Mouse (Mus musculus) kidney, embryonic 15.5 days (tissue): ENCODE data around the gene Sfrp2. TPM values are rescaled to one million over a fixed set of nuclear protein-coding genes. Genes with fewer than 3 reads are reported as not detected.
A peak's percentile ranks its signal among the peaks of the same experiment; 100 is the strongest.

Source experiments
- ATAC-seq: fragments of 200-750 bp; cut with Nextera tagmentation; replicated peaks from 2 replicates; pipeline ENCODE4 v1.8.0; 2017; ENCODE audit warnings: moderate TSS enrichment; ENCODE audit not compliant: low FRiP score
- H3K27ac ChIP-seq: fragments of 300-500 bp; sonication (generic); 2 replicates; pipeline ENCODE4 v1.5.1; 2015; ENCODE audit warnings: mild to moderate bottlenecking, inconsistent platforms
- H3K27me3 ChIP-seq: fragments of 300-500 bp; sonication (generic); 2 replicates; pipeline ENCODE4 v1.6.1; 2015; ENCODE audit warnings: inconsistent platforms
- H3K36me3 ChIP-seq: fragments of 300-500 bp; sonication (generic); 2 replicates; pipeline ENCODE4 v1.6.1; 2015; ENCODE audit warnings: inconsistent platforms
- H3K4me1 ChIP-seq: fragments of 300-500 bp; sonication (generic); 2 replicates; pipeline ENCODE4 v1.6.1; 2015; ENCODE audit warnings: inconsistent platforms
- H3K4me2 ChIP-seq: fragments of 300-500 bp; sonication (generic); 2 replicates; pipeline ENCODE4 v1.6.1; 2015; ENCODE audit warnings: moderate library complexity, mild to moderate bottlenecking, inconsistent platforms
- H3K4me3 ChIP-seq: fragments of 300-500 bp; sonication (generic); replicated peaks from 2 replicates; pipeline ENCODE4 v1.5.1; 2015; ENCODE audit warnings: mild to moderate bottlenecking, inconsistent platforms
- H3K9ac ChIP-seq: fragments of 300-500 bp; sonication (generic); 2 replicates; pipeline ENCODE4 v1.6.1; 2015; ENCODE audit warnings: mild to moderate bottlenecking, inconsistent platforms
- H3K9me3 ChIP-seq: fragments of 300-500 bp; sonication (generic); replicated peaks from 2 replicates; pipeline ENCODE4 v1.6.1; 2016; ENCODE audit warnings: inconsistent platforms
- WGBS: fragments of 180-500 bp; shearing (Covaris S2); methylation state at CpG from one replicate; pipeline ENCODE4 v1.1.7; 2015; ENCODE audit warnings: mixed read lengths; 5-methylcytosine and 5-hydroxymethylcytosine counted together
- polyA plus RNA-seq: library from polyadenylated mRNA; unstranded; fragments of >200 nt; fragmentation: Nextera tagmentation; extraction: Ambion mirVana; gene quantifications from 2 replicates; pipeline ENCODE4 v1.2.1, GENCODE M21; 2015

Gene Sfrp2
- polyA plus RNA-seq, 1 experiment from 2014 or later: 225 TPM

DNA sequence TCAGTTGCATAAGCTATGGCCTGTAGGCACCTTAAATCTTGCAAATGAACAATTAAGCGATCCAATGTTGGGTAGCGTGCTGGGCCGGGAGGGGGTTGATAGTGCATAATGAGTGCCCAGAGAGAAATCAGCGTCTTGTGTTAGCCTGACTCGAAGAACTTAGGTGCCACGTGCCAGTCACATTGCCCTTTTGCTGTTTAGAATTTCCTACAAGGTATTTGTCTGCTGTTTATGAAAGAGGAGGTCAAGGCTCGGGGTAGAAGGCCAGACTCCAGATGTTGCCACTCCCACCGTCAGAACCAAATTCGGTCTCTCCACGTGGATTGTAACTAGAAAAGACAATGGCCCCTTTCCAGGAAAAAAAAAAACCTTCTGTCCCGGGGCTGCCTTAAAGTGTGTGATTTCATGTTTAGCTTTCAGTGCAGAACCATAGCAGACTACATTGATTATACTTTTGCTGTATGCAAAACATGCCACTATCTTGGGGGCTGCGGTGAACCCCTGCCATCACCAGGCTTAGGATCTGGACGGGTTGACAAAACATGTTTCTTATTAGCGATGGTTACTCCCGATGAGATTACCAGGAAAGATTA lies 11.0 kb upstream of the Sfrp2 start:
- Histone ChIP-seq H3K27me3 (no peaks in the 10 kb centered on the region), H3K27ac (no peak overlapping the region), H3K9ac (no peak overlapping the region), H3K4me2 (no peak overlapping the region), H3K4me3 (no peak overlapping the region), H3K36me3 (no peaks in the 10 kb centered on the region), H3K9me3 (no peaks in the 10 kb centered on the region), H3K4me1 (no peaks in the 10 kb centered on the region)
- no peak for ATAC-seq
- 72% methylated on average over 15 of the region's 15 CpGs for WGBS

DNA sequence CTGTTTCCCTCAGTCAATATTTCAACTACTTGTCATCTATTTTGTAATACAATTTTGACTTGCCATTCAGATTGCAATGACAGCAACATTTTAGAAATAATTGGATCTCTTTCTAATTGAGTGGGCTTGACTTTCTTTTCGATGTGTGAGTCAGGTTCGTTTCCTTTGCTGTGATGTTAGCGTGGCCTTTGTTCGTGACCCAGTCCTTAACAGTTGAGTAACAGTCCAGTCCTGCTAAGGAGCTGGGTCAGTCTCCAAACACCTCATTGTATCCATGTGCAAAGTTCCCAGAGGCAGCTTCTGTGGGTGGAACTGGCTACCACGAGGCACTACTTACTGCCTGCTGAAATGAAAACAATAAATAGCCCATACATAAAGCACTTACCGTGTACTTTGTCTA lies 10.5 kb upstream of the Sfrp2 start:
- WGBS: 62% methylated on average over 6 of the region's 6 CpGs
- Histone ChIP-seq H3K27me3 (no peaks in the 10 kb centered on the region; the same call in 1 of the 2 replicates), H3K27ac (no peak overlapping the region), H3K4me2 (no peak overlapping the region), H3K4me3 (no peak overlapping the region), H3K4me1 (no peaks in the 10 kb centered on the region), H3K9ac (no peak overlapping the region), H3K9me3 (no peaks in the 10 kb centered on the region), H3K36me3 (no peaks in the 10 kb centered on the region)
- ATAC-seq: no peak

GRCm38 (mm10) chr3:83762361-83762760 lies 3.8 kb upstream of the Sfrp2 start:
- Histone ChIP-seq H3K9ac (no peak overlapping the region), H3K27me3 (peaks cover 39% of the 10 kb centered on the region), H3K9me3 (no peaks in the 10 kb centered on the region), H3K4me2 (no peak overlapping the region), H3K4me3 (no peak overlapping the region), H3K4me1 (peaks cover 32% of the 10 kb centered on the region), H3K36me3 (no peaks in the 10 kb centered on the region), H3K27ac (no peak overlapping the region)
- WGBS: 70% methylated on average over 10 of the region's 10 CpGs
- no peak for ATAC-seq

- ATAC-seq: peak; percentile 68
- H3K9ac ChIP-seq: peak overlapping the region; percentile 47
- 9% methylated on average over 40 of the region's 40 CpGs for WGBS
These were observed 2.3 kb upstream of the Sfrp2 start for GRCm38 (mm10) chr3:83763551-83764548.

GRCm38 (mm10) chr3:83766726-83767070 lies 577 bp downstream of the Sfrp2 start:
- under 1% methylated on average over 25 of the region's 25 CpGs for WGBS
- Histone ChIP-seq H3K9me3 (no peaks in the 10 kb centered on the region), H3K27ac (peak overlapping the region; percentile 45), H3K4me2 (peak overlapping the region; percentile 97), H3K4me3 (peak overlapping the region; percentile 59), H3K9ac (peak overlapping the region; percentile 64), H3K36me3 (peaks cover 14% of the 10 kb centered on the region), H3K4me1 (peaks cover 45% of the 10 kb centered on the region), H3K27me3 (peaks cover 37% of the 10 kb centered on the region)
- ATAC-seq: no peak

More at GRCm38 (mm10) chr3:83763551-83764548, 2.3 kb upstream of the Sfrp2 start:
- Histone ChIP-seq H3K4me2 (peak overlapping the region; percentile 81), H3K27ac (no peak overlapping the region), H3K27me3 (peaks cover 39% of the 10 kb centered on the region), H3K36me3 (no peaks in the 10 kb centered on the region), H3K9me3 (no peaks in the 10 kb centered on the region), H3K4me3 (peak overlapping the region; percentile 38), H3K4me1 (peaks cover 41% of the 10 kb centered on the region)

DNA sequence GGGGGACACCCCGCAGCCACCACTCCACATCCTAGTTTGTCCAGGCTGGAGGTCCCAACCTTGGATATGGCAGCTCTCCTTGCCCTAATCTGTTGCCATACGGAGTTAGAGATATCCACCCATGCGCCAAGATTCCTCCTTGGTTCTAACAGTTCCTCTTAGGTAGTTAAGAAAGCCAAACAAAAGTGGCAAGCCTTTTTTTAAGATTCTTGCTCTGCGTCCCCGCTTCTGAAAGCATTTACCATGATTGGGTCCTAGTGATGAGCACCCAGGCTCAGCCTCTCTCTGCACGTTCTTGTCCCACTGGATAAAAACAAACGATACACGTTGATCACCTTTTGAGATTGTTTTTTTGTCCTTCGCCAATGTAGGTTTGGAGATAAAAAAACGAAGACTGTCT lies 1.0 kb downstream of the Sfrp2 start:
- no peaks in the 10 kb centered on the region for H3K9me3 ChIP-seq
- H3K27ac ChIP-seq: peak overlapping the region; percentile 45; the same call in 1 of the 2 replicates
- H3K27me3 ChIP-seq: peaks cover 33% of the 10 kb centered on the region
- no peak for ATAC-seq
- peak overlapping the region; percentile 64 for H3K9ac ChIP-seq
- peaks cover 45% of the 10 kb centered on the region for H3K4me1 ChIP-seq
- H3K36me3 ChIP-seq: peaks cover 18% of the 10 kb centered on the region
- H3K4me2 ChIP-seq: peak overlapping the region; percentile 97
- H3K4me3 ChIP-seq: peak overlapping the region; percentile 59
- 9% methylated on average over 10 of the region's 10 CpGs for WGBS

GRCm38 (mm10) chr3:83768293-83769035 lies 2.3 kb downstream of the Sfrp2 start:
- H3K36me3 ChIP-seq: peaks cover 30% of the 10 kb centered on the region
- H3K4me2 ChIP-seq: peak overlapping the region; percentile 97
- no peak overlapping the region for H3K27ac ChIP-seq
- H3K4me3 ChIP-seq: peak overlapping the region; percentile 59
- peaks cover 45% of the 10 kb centered on the region for H3K4me1 ChIP-seq
- H3K27me3 ChIP-seq: peaks cover 21% of the 10 kb centered on the region
- ATAC-seq: no peak
- H3K9ac ChIP-seq: peak overlapping the region; percentile 33
- H3K9me3 ChIP-seq: no peaks in the 10 kb centered on the region
- WGBS: 35% methylated on average over 11 of the region's 11 CpGs

- Histone ChIP-seq H3K9ac (peak overlapping the region; percentile 33), H3K4me2 (peak overlapping the region; percentile 97), H3K27me3 (peaks cover 16% of the 10 kb centered on the region; the same call in 1 of the 2 replicates), H3K4me1 (peaks cover 40% of the 10 kb centered on the region), H3K4me3 (peak overlapping the region; percentile 59), H3K9me3 (no peaks in the 10 kb centered on the region), H3K27ac (no peak overlapping the region), H3K36me3 (peaks cover 34% of the 10 kb centered on the region)
- WGBS: 16% methylated on average over 10 of the region's 10 CpGs
- ATAC-seq: no peak; the same call in 1 of the 2 replicates
These were observed 2.9 kb downstream of the Sfrp2 start for GRCm38 (mm10) chr3:83769036-83769410.

DNA sequence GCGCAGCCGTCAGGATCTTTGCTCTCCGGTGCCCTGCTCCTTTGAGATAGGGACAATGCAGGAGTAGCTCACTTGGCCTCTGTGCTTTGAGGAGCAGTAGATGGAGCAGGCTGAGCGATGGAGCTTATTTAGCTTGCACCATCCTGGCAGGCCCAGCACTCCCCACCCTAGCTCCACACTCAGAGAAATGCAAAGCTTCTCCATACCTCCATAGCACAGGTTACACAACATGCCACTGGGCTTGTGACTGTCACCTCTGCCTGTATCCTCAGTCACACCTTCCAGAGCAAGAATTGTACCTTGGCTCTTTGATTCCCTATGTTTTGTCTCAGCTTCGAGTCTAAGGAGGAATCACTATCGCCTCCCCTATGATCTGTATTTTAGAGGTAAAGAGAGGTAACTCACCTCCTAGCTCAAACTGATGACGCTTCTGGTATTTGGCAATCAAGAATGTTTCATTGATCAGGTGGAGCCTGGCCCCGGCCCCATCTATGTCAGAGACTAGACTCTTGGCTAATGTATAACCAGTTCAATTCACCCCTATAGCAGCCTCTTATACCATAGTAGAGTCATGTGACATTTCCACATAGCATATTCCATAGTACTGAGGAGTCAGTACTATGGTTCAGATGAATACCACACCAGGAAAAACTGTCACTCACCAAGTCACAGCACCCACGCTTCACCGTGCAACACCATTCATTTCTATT lies 5.2 kb downstream of the Sfrp2 start:
- H3K4me1 ChIP-seq: peaks cover 23% of the 10 kb centered on the region
- WGBS: 89% methylated on average over 10 of the region's 10 CpGs

GRCm38 (mm10) chr3:83773281-83773680 lies 7.2 kb downstream of the Sfrp2 start:
- H3K36me3 ChIP-seq: peaks cover 37% of the 10 kb centered on the region
- no peak overlapping the region for H3K27ac ChIP-seq
- 88% methylated on average over 18 of the region's 18 CpGs for WGBS
- H3K4me2 ChIP-seq: no peak overlapping the region
- H3K4me3 ChIP-seq: no peak overlapping the region
- no peak overlapping the region for H3K9ac ChIP-seq
- no peaks in the 10 kb centered on the region for H3K27me3 ChIP-seq
- H3K4me1 ChIP-seq: peaks cover 10% of the 10 kb centered on the region
- no peak for ATAC-seq
- no peaks in the 10 kb centered on the region for H3K9me3 ChIP-seq

More for the DNA sequence above, 5.2 kb downstream of the Sfrp2 start:
- Histone ChIP-seq H3K9me3 (no peaks in the 10 kb centered on the region), H3K27me3 (0 out of 2 replicates have a peak, but pooled peaks cover 9% of the 10 kb centered on the region), H3K36me3 (peaks cover 37% of the 10 kb centered on the region), H3K9ac (no peak overlapping the region), H3K27ac (no peak overlapping the region), H3K4me2 (no peak overlapping the region), H3K4me3 (no peak overlapping the region)
- ATAC-seq: no peak

GRCm38 (mm10) chr3:83775403-83775802 lies 9.3 kb downstream of the Sfrp2 start:
- no peaks in the 10 kb centered on the region for H3K9me3 ChIP-seq
- no peak overlapping the region for H3K4me3 ChIP-seq
- no peak overlapping the region for H3K27ac ChIP-seq
- no peaks in the 10 kb centered on the region for H3K27me3 ChIP-seq
- 85% methylated on average over 9 of the region's 9 CpGs for WGBS
- H3K36me3 ChIP-seq: peaks cover 33% of the 10 kb centered on the region
- no peak overlapping the region for H3K9ac ChIP-seq
- no peaks in the 10 kb centered on the region for H3K4me1 ChIP-seq
- H3K4me2 ChIP-seq: no peak overlapping the region
- ATAC-seq: no peak
